Mouse (Mus musculus) ES-E14 (cell line): ENCODE measurements around the gene Strn.

Experiments
- CHD2 ChIP-seq: IDR thresholded peaks from 2 replicates; pipeline ENCODE4 v1.6.1; 2014; ENCODE audit warnings: mild to moderate bottlenecking, low read depth, low read length, inconsistent platforms
- HCFC1 ChIP-seq: IDR thresholded peaks from 2 replicates; pipeline ENCODE4 v1.6.1; 2012; ENCODE audit warnings: low read length, inconsistent platforms, borderline replicate concordance; ENCODE audit not compliant: insufficient read depth
- ZNF384 ChIP-seq: IDR thresholded peaks from 2 replicates; pipeline ENCODE4 v1.6.1; 2012; ENCODE audit warnings: low read depth, low read length, inconsistent platforms

GRCm38 (mm10) chr17:78719086-78719485, 17.9 kb downstream of the Strn start:
- TF ChIP-seq ZNF384 (no peak), HCFC1 (no peak), CHD2 (no peak)
